Mouse (Mus musculus): Measurements from ENCODE around the gene Rbl2. TPM values are rescaled to one million over a fixed set of nuclear protein-coding genes. Genes with fewer than 3 reads are reported as not detected.

Rbl2 gene
- 10 to 100 TPM; 35.5 to 45.7 TPM for total RNA-seq (2021)

GRCm38 (mm10) chr8:91069834-91070233 is at the start of gene Rbl2:
TSS of gene Rbl2 (plus strand) at chr8:91070057.
- intact Hi-C loops (cut with DNase I), result no loop called here
- DNase-seq (ENCODE audit: low spot score in 2 of 2), result peak; percentile 97 to 98

- no peak for DNase-seq (ENCODE audit: low spot score in 2 of 2)
- intact Hi-C loops (cut with DNase I), result loop anchor here (10.0 kb wide), 1 partner anchor 60 kb away; no protein-coding TSS in a partner anchor
Observed at GRCm38 (mm10) chr8:91034417-91034816, 35.4 kb upstream of the Rbl2 start.

GRCm38 (mm10) chr8:91036905-91037304 is 33.0 kb upstream of the Rbl2 start:
- intact Hi-C loops (cut with DNase I), result loop anchor here (10.0 kb wide), 1 partner anchor 58 kb away; no protein-coding TSS in a partner anchor
- DNase-seq (ENCODE audit: low spot score in 2 of 2), result no peak

GRCm38 (mm10) chr8:91038637-91039036 is 31.2 kb upstream of the Rbl2 start:
- intact Hi-C loops (cut with DNase I), result loop anchor here (10.0 kb wide), 1 partner anchor 56 kb away; no protein-coding TSS in a partner anchor
- DNase-seq (ENCODE audit: low spot score in 2 of 2), result no peak

GRCm38 (mm10) chr8:91046370-91046769 is 23.5 kb upstream of the Rbl2 start:
- no peak for DNase-seq (ENCODE audit: low spot score in 2 of 2)
- intact Hi-C loops (cut with DNase I), result no loop called here

GRCm38 (mm10) chr8:91051037-91051436 is 18.8 kb upstream of the Rbl2 start:
- peak; percentile 46 to 55 for DNase-seq (ENCODE audit: low spot score in 2 of 2)
- intact Hi-C loops (cut with DNase I), result no loop called here

- no peak for DNase-seq (ENCODE audit: low spot score in 2 of 2)
- intact Hi-C loops (cut with DNase I), result no loop called here
Observed at GRCm38 (mm10) chr8:91054418-91054817, 15.4 kb upstream of the Rbl2 start.

GRCm38 (mm10) chr8:91056848-91057247 is 13.0 kb upstream of the Rbl2 start:
- intact Hi-C loops (cut with DNase I), result no loop called here
- DNase-seq (ENCODE audit: low spot score in 2 of 2), result no peak

- no peak for DNase-seq (ENCODE audit: low spot score in 2 of 2)
- intact Hi-C loops (cut with DNase I), result no loop called here
Observed at GRCm38 (mm10) chr8:91059086-91059578, 10.7 kb upstream of the Rbl2 start.

- intact Hi-C loops (cut with DNase I), result no loop called here
Observed at GRCm38 (mm10) chr8:91059884-91060510, 9.9 kb upstream of the Rbl2 start.

GRCm38 (mm10) chr8:91060555-91061471 is 9.0 kb upstream of the Rbl2 start:
- intact Hi-C loops (cut with DNase I), result no loop called here
- DNase-seq (ENCODE audit: low spot score in 2 of 2), result no peak

More at GRCm38 (mm10) chr8:91059884-91060510, 9.9 kb upstream of the Rbl2 start:
- DNase-seq (ENCODE audit: low spot score in 2 of 2), result no peak

GRCm38 (mm10) chr8:91065179-91065578 is 4.7 kb upstream of the Rbl2 start:
- intact Hi-C loops (cut with DNase I), result no loop called here
- DNase-seq (ENCODE audit: low spot score in 2 of 2), result no peak

- no peak for DNase-seq (ENCODE audit: low spot score in 2 of 2)
- intact Hi-C loops (cut with DNase I), result no loop called here
Observed at GRCm38 (mm10) chr8:91069407-91069806, 450 bp upstream of the Rbl2 start.

- intact Hi-C loops (cut with DNase I), result no loop called here
- peak; percentile 60 to 70 for DNase-seq (ENCODE audit: low spot score in 2 of 2)
Observed at GRCm38 (mm10) chr8:91070275-91070859, 510 bp downstream of the Rbl2 start.

- no peak for DNase-seq (ENCODE audit: low spot score in 2 of 2)
- intact Hi-C loops (cut with DNase I), result no loop called here
Observed at GRCm38 (mm10) chr8:91077077-91077867, 7.4 kb downstream of the Rbl2 start.

- no peak for DNase-seq (ENCODE audit: low spot score in 2 of 2)
- intact Hi-C loops (cut with DNase I), result no loop called here
Observed at GRCm38 (mm10) chr8:91079678-91080077, 9.8 kb downstream of the Rbl2 start.

GRCm38 (mm10) chr8:91081911-91082310 is 12.1 kb downstream of the Rbl2 start:
- no peak for DNase-seq (ENCODE audit: low spot score in 2 of 2)
- intact Hi-C loops (cut with DNase I), result no loop called here

GRCm38 (mm10) chr8:91082428-91082827 is 12.6 kb downstream of the Rbl2 start:
- intact Hi-C loops (cut with DNase I), result no loop called here
- no peak for DNase-seq (ENCODE audit: low spot score in 2 of 2)

GRCm38 (mm10) chr8:91088452-91088851 is 18.6 kb downstream of the Rbl2 start:
- intact Hi-C loops (cut with DNase I), result no loop called here
- DNase-seq (ENCODE audit: low spot score in 2 of 2), result no peak

Measured in left cerebral cortex, postnatal 36 days (tissue).